Mouse (Mus musculus) lung, postnatal 0 days (tissue): ENCODE results near the gene Tango6.

Experiments
- CTCF ChIP-seq: IDR thresholded peaks from 2 replicates; pipeline ENCODE4 v1.5.1; 2016; ENCODE audit warnings: antibody characterized with exemption, mild to moderate bottlenecking
- EP300 ChIP-seq: IDR thresholded peaks from 2 replicates; pipeline ENCODE4 v1.6.1; 2016; ENCODE audit warnings: antibody characterized with exemption, mild to moderate bottlenecking, control low read depth

DNA sequence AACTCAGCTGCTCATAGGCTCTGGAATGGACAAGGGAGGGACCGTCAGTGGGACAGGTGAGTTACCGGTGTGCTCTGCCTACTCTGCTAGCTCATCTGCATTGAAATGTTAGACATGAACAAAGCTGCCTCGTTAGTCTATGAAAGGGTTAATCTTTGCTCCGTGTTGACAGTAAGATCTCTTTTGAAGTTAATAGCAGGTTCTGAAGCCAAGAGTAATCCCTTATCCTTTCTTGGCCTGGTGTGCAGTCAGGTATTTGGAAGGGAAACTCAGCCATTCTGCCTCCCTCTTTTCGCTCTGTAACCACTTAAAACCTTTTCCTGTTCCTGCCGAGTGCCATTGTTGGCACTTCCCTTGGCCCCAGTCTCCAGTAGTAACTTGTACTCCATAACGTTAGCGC lies 38.1 kb downstream of the Tango6 start:
- TF ChIP-seq CTCF (no peak), EP300 (no peak)
